Mouse (Mus musculus) kidney, embryonic 15.5 days (tissue): ENCODE measurements at regions not wholly inside any gene's neighbourhood (a gene's known extent, or its start where the extent isn't known, plus 50 kb on each side); places are given as distances from the start of the nearest gene placed in this dataset.

Source experiments
- ATAC-seq: fragments of 200-750 bp; cut with Nextera tagmentation; replicated peaks from 2 replicates; pipeline ENCODE4 v1.8.0; 2017; ENCODE audit warnings: moderate TSS enrichment; ENCODE audit not compliant: low FRiP score
- H3K27ac ChIP-seq: fragments of 300-500 bp; sonication (generic); 2 replicates; pipeline ENCODE4 v1.5.1; 2015; ENCODE audit warnings: mild to moderate bottlenecking, inconsistent platforms
- H3K27me3 ChIP-seq: fragments of 300-500 bp; sonication (generic); 2 replicates; pipeline ENCODE4 v1.6.1; 2015; ENCODE audit warnings: inconsistent platforms
- H3K36me3 ChIP-seq: fragments of 300-500 bp; sonication (generic); 2 replicates; pipeline ENCODE4 v1.6.1; 2015; ENCODE audit warnings: inconsistent platforms
- H3K4me1 ChIP-seq: fragments of 300-500 bp; sonication (generic); 2 replicates; pipeline ENCODE4 v1.6.1; 2015; ENCODE audit warnings: inconsistent platforms
- H3K4me2 ChIP-seq: fragments of 300-500 bp; sonication (generic); 2 replicates; pipeline ENCODE4 v1.6.1; 2015; ENCODE audit warnings: moderate library complexity, mild to moderate bottlenecking, inconsistent platforms
- H3K4me3 ChIP-seq: fragments of 300-500 bp; sonication (generic); replicated peaks from 2 replicates; pipeline ENCODE4 v1.5.1; 2015; ENCODE audit warnings: mild to moderate bottlenecking, inconsistent platforms
- H3K9ac ChIP-seq: fragments of 300-500 bp; sonication (generic); 2 replicates; pipeline ENCODE4 v1.6.1; 2015; ENCODE audit warnings: mild to moderate bottlenecking, inconsistent platforms
- H3K9me3 ChIP-seq: fragments of 300-500 bp; sonication (generic); replicated peaks from 2 replicates; pipeline ENCODE4 v1.6.1; 2016; ENCODE audit warnings: inconsistent platforms
- WGBS: fragments of 180-500 bp; shearing (Covaris S2); methylation state at CpG from one replicate; pipeline ENCODE4 v1.1.7; 2015; ENCODE audit warnings: mixed read lengths; 5-methylcytosine and 5-hydroxymethylcytosine counted together

DNA sequence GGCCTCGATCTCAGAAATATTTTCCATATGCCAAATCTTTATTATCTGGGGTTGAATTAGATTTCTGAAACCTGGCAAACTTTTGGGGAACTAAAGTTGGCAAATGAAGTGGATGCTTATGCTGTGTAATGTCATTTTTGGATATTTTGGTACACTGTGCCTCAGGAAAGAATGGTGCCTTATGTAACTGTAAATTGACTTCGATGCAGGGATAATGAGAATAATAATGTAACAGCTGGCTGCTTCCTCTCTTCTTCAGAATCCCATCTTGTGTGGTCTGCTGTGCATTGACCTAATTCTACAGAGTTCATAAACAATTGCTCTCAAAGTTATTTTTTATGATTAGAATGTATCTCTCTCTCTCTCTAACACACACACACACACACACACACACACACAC is 545.6 kb downstream of the Tfap2b start:
- 93% methylated on average over 2 of the region's 2 CpGs for WGBS

DNA sequence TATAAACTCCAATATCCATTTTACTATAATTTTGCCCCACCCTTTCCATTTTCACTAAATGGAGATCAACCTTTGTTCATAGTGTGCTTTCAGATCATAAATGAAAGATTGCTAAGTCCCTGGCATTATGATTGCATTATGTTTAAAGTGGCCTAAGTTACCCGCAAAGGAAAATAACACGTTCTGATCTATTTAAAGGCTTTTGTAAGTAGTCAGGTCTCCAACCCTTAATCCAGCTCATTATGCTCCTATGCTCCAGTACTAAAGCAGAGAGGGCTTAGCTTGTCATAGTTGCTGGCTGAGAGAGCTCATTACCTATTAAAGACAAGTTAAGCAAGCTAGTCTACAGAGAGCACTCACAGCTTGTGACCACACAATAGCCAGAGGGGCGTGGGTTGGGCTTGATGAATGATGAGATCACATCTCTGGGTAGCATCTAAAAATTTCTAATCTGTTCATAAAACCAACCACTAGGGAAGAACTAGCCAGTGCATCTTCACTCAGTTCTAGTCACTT is 549.3 kb downstream of the Tfap2b start:
- Histone ChIP-seq H3K27me3 (no peaks in the 10 kb centered on the region), H3K9ac (no peak overlapping the region), H3K4me1 (no peaks in the 10 kb centered on the region), H3K27ac (no peak overlapping the region), H3K36me3 (no peaks in the 10 kb centered on the region), H3K4me3 (no peak overlapping the region), H3K4me2 (no peak overlapping the region), H3K9me3 (no peaks in the 10 kb centered on the region)
- ATAC-seq = no peak
- WGBS = 90% methylated on average over 3 of the region's 3 CpGs

More for the DNA sequence above, 545.6 kb downstream of the Tfap2b start:
- H3K4me2 ChIP-seq = no peak overlapping the region
- H3K4me3 ChIP-seq = no peak overlapping the region
- ATAC-seq = no peak
- no peaks in the 10 kb centered on the region for H3K9me3 ChIP-seq
- H3K9ac ChIP-seq = no peak overlapping the region
- no peaks in the 10 kb centered on the region for H3K27me3 ChIP-seq
- no peaks in the 10 kb centered on the region for H3K36me3 ChIP-seq
- H3K27ac ChIP-seq = no peak overlapping the region
- no peaks in the 10 kb centered on the region for H3K4me1 ChIP-seq

DNA sequence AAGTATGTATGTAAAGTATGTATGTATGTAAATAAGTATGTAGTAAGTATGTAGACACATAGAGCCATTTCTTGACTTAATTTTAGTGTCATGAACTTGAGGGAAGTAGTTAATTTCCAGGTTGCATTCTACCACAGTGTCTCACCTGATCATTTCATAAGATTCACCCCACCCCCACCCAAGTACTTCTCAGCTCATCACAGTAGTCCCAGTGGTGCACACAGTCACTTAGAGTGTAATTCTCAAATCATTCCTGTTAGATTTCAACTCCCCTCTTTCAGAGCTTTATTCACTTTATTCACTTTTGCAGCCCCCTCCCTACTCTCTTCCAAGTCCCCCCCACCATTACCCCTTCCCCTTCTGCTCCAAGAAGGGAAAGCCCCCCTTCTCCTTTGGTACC is 558.2 kb downstream of the Tfap2b start:
- Histone ChIP-seq H3K27ac (no peak overlapping the region), H3K4me2 (no peak overlapping the region), H3K4me3 (no peak overlapping the region), H3K27me3 (no peaks in the 10 kb centered on the region), H3K36me3 (no peaks in the 10 kb centered on the region), H3K9ac (no peak overlapping the region), H3K9me3 (no peaks in the 10 kb centered on the region), H3K4me1 (no peaks in the 10 kb centered on the region)
- no peak for ATAC-seq

DNA sequence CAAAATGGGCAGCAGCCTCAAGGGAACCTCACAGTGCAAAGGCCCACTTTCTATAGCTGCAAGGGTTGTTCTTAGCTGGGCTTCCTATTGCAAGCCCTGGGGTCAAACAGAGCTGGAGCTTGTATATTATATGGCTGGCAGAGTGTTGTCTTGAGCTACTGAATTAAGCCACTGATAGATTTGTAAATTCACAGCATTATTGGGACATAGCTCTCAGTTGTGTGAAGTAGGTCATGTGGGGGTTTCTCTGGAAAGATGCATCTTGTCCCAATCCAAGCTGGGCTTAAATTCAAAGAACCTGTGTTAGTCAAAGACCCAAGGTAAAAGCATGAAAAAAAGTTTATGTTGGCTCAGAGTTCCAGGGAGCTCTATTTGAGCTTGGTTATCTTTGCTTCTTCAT is 563.6 kb downstream of the Tfap2b start:
- no peaks in the 10 kb centered on the region for H3K27me3 ChIP-seq
- H3K27ac ChIP-seq = no peak overlapping the region
- ATAC-seq = no peak
- H3K36me3 ChIP-seq = no peaks in the 10 kb centered on the region
- no peaks in the 10 kb centered on the region for H3K9me3 ChIP-seq
- H3K9ac ChIP-seq = no peak overlapping the region
- H3K4me1 ChIP-seq = no peaks in the 10 kb centered on the region
- no peak overlapping the region for H3K4me3 ChIP-seq
- no peak overlapping the region for H3K4me2 ChIP-seq

DNA sequence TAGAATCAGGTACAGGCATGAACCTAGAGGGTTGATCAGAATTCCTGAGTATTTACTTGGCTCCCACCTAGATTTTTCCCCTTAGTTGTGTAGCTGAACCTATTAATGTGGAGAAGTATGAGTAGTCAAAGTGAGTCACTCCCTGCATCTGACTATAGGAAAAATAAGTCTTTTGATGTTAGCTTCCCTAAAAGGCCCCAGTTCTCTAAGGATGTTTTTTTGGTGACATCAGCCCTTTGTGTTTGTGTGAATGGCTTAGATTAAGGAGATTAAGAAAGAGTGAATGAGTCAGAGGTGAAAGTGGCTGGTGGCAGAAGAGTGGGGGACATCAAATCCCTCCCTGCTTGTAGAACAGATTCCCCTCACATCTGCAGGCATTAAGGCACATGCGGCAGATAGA is 565.8 kb downstream of the Tfap2b start:
- no peak for ATAC-seq
- no peak overlapping the region for H3K9ac ChIP-seq
- H3K4me2 ChIP-seq = no peak overlapping the region
- no peak overlapping the region for H3K4me3 ChIP-seq
- H3K9me3 ChIP-seq = no peaks in the 10 kb centered on the region
- H3K27me3 ChIP-seq = no peaks in the 10 kb centered on the region
- no peaks in the 10 kb centered on the region for H3K4me1 ChIP-seq
- WGBS = 93% methylated on average over 1 of the region's 1 CpGs
- H3K36me3 ChIP-seq = no peaks in the 10 kb centered on the region
- H3K27ac ChIP-seq = no peak overlapping the region

DNA sequence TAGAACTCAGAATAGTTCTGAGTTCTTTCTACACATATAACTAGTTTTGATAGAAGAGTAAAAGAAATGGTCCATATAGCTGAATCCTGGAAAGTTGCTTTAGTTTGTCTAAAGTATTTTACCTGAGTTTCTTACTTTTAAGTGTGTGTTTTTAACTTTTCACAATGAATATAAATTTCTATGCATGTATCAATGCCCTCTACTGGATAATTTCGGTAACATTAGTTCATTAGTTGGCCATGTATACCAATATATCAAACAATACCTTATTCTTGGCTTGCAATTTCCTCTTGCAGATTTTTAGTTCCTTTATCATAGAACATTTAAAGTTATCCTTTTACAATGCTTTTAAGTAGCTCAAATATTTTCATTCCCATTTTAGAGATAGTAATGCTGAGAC is 568.8 kb downstream of the Tfap2b start:
- Histone ChIP-seq H3K4me2 (no peak overlapping the region), H3K4me3 (no peak overlapping the region), H3K36me3 (no peaks in the 10 kb centered on the region), H3K27me3 (no peaks in the 10 kb centered on the region), H3K9me3 (no peaks in the 10 kb centered on the region), H3K9ac (no peak overlapping the region), H3K27ac (no peak overlapping the region), H3K4me1 (no peaks in the 10 kb centered on the region)
- WGBS = 81% methylated on average over 1 of the region's 1 CpGs
- no peak for ATAC-seq

DNA sequence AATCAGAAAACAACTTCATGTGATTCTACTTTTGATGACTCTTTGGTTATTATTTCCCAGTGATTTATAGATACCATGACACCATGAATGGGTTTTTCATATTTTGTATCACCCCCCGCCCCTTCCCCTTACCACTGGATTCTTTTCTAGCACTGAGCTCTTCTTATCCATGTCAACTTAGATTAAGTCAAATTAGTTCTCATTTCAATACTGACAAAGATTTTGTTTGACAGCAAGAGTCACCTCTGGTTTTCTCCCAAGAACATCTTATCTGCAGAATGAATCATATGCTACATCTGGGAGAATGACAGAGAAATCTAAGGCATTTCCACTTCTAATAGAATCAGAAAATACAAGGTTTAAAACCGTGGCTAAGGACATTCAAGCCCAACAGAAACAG is 578.3 kb downstream of the Tfap2b start:
- H3K4me3 ChIP-seq = no peak overlapping the region
- H3K27ac ChIP-seq = no peak overlapping the region
- WGBS = 76% methylated on average over 2 of the region's 2 CpGs
- no peaks in the 10 kb centered on the region for H3K27me3 ChIP-seq
- H3K4me2 ChIP-seq = no peak overlapping the region
- H3K36me3 ChIP-seq = no peaks in the 10 kb centered on the region
- ATAC-seq = no peak
- H3K9ac ChIP-seq = no peak overlapping the region
- H3K9me3 ChIP-seq = no peaks in the 10 kb centered on the region
- no peaks in the 10 kb centered on the region for H3K4me1 ChIP-seq

DNA sequence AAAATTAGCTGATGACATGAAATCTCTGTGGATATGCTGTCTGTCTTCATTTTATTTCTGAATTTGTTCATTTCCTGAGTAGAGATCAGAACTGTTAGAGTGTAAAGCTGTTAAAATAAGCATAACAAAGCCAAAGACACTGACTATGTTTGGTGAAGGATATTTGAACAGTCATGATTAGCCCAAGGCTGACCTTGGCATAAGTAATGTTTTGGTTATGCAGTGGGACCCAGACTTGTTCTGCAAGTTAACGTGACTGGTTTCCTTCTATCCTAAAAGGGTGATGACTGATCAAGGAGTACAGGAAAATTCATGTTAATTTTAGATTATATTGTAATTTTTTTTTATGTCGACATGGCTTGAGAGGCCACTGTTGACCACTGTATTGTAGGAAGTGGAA is 585.4 kb downstream of the Tfap2b start:
- no peaks in the 10 kb centered on the region for H3K36me3 ChIP-seq
- no peaks in the 10 kb centered on the region for H3K27me3 ChIP-seq
- no peak overlapping the region for H3K9ac ChIP-seq
- 66% methylated on average over 2 of the region's 2 CpGs for WGBS
- no peak for ATAC-seq
- H3K4me2 ChIP-seq = no peak overlapping the region
- H3K9me3 ChIP-seq = no peaks in the 10 kb centered on the region
- no peaks in the 10 kb centered on the region for H3K4me1 ChIP-seq
- H3K27ac ChIP-seq = no peak overlapping the region
- no peak overlapping the region for H3K4me3 ChIP-seq

DNA sequence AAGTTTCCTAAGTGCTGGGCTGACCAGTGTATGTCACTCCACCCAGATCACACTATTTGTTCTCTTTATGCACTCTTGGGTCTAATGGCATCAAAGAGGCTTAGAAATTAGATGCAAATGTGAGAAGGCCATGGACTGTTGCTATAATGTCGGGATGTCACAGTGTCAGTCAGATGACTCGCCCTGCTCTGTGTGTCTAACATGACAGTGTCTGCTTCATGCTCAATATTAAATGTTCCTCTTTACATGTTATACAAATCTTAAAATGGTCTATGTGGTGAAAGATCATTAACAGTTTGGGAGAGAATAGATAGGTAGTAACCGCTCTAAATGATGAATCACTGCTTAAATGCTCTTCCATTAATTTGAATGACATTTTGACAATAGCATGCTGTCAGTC is 617.2 kb downstream of the Tfap2b start:
- WGBS = 84% methylated on average over 3 of the region's 3 CpGs
- Histone ChIP-seq H3K36me3 (no peaks in the 10 kb centered on the region), H3K4me2 (no peak overlapping the region), H3K27ac (no peak overlapping the region), H3K9ac (no peak overlapping the region), H3K27me3 (no peaks in the 10 kb centered on the region), H3K4me3 (no peak overlapping the region), H3K4me1 (no peaks in the 10 kb centered on the region), H3K9me3 (no peaks in the 10 kb centered on the region)
- ATAC-seq = no peak

DNA sequence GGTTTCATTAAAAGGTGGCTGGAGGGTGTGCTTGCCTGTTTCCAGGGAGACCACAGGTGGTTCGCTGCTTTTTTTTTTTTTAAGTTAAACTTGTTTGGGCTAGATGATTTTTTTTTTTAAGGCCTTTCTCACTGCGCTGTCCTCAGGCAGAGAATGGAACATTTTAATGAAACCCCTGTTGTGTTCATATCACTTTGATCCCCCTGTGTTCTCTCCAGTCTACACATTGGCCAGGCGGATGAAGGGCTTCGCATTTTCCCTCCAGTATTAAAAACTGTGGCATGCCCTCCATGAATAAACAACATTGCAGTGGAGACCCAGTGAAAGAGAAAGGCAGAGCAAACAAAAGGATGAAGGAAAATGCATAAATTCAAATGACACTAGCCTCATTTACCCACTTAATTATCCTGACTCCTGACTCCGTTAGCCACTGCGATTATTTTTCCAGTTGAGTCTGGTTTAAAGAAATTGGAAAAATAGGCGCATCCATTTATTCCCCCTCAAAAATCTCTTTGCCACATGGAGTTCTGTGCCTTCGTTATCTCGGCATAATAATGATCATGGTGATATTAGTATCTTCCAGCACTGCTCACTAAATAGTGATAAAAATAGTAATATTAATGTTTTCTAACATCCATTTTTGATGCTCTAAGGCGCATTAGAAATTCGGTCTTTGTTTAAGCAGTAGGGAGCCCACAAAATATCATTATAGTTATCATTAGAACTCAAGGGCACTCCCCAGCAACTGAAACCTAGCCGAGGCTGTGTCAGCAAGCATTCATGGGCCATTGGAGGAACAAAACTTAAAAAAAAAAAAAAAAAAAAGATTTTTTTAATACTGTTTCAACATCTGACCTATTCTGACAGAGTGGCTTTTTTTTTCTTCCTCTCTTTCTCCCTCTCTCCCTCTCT is 618.0 kb downstream of the Tfap2b start:
- H3K4me2 ChIP-seq = no peak overlapping the region
- 78% methylated on average over 12 of the region's 12 CpGs for WGBS
- H3K9me3 ChIP-seq = no peaks in the 10 kb centered on the region
- H3K27ac ChIP-seq = no peak overlapping the region
- no peaks in the 10 kb centered on the region for H3K27me3 ChIP-seq
- H3K9ac ChIP-seq = no peak overlapping the region
- no peaks in the 10 kb centered on the region for H3K36me3 ChIP-seq
- ATAC-seq = no peak
- no peaks in the 10 kb centered on the region for H3K4me1 ChIP-seq
- no peak overlapping the region for H3K4me3 ChIP-seq

DNA sequence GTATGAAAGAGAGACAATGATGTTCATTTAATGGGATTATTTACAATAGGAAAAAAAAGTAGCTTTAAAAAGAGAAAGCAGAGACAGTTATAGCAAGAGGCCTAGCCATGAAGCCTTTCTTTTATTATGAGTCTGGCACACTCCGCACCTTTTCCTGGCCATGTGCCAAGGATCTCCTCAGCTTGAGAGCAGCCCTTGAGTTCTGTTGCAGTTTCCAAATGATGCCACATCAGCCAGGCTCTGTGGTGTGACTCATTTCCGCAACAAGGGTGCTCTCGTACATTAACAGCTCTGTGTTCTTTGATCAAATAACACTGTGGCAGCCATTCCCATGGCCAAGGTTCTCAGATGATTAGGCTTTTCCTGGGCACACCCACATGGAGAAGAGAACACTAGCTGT is 641.2 kb downstream of the Tfap2b start:
- no peak for ATAC-seq
- Histone ChIP-seq H3K36me3 (no peaks in the 10 kb centered on the region), H3K9me3 (no peaks in the 10 kb centered on the region), H3K4me3 (no peak overlapping the region), H3K4me1 (no peaks in the 10 kb centered on the region), H3K27ac (no peak overlapping the region), H3K4me2 (no peak overlapping the region), H3K27me3 (no peaks in the 10 kb centered on the region), H3K9ac (no peak overlapping the region)
- 83% methylated on average over 3 of the region's 3 CpGs for WGBS

DNA sequence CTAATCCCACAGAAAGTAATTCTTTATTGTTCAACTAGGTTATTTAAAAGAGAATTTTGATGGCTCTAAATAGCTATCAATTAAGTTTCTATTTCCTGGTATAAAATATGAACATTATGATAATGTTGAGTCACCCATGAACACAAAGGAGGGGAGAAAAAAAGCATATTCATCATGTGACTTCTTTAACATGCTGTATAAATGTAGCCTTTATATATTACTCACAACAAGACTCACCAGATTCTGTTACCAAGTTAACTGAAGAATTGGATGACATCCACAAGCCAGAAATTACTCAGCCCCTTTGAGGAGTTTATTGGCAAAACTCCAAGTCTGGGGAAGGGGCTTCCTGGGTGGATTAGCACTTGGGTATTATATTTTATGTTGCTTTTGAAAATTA is 648.5 kb downstream of the Tfap2b start:
- Histone ChIP-seq H3K4me2 (no peak overlapping the region), H3K4me3 (no peak overlapping the region), H3K9me3 (no peaks in the 10 kb centered on the region), H3K4me1 (no peaks in the 10 kb centered on the region), H3K27me3 (no peaks in the 10 kb centered on the region), H3K27ac (no peak overlapping the region), H3K36me3 (no peaks in the 10 kb centered on the region), H3K9ac (no peak overlapping the region)
- ATAC-seq = no peak

DNA sequence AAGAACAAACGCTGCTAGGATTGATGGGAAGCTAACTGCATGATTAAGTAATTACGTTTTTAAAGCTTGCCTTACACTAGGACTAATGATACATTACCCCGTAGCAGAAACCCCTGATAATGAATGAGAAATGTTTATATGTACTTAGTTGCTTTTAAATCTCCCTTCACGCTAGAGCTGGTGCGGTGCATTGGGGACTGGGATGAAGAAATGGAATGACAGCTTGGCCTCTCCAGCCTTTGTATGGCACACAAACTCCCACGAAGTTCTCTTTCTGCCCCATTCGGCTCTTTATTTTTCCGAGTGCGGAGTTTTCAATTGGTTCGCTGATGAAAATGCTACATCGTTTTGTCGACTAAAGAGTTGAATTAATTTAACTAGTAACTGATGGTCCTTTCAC is 659.8 kb downstream of the Tfap2b start:
- no peaks in the 10 kb centered on the region for H3K4me1 ChIP-seq
- ATAC-seq = no peak
- no peaks in the 10 kb centered on the region for H3K27me3 ChIP-seq
- H3K27ac ChIP-seq = no peak overlapping the region
- no peak overlapping the region for H3K4me2 ChIP-seq
- H3K9ac ChIP-seq = no peak overlapping the region
- WGBS = 83% methylated on average over 12 of the region's 12 CpGs
- H3K9me3 ChIP-seq = no peaks in the 10 kb centered on the region
- H3K36me3 ChIP-seq = no peaks in the 10 kb centered on the region
- H3K4me3 ChIP-seq = no peak overlapping the region
